Comparison of ENCODE assay signal across 8 mouse cellular contexts in the genomic region with DNA sequence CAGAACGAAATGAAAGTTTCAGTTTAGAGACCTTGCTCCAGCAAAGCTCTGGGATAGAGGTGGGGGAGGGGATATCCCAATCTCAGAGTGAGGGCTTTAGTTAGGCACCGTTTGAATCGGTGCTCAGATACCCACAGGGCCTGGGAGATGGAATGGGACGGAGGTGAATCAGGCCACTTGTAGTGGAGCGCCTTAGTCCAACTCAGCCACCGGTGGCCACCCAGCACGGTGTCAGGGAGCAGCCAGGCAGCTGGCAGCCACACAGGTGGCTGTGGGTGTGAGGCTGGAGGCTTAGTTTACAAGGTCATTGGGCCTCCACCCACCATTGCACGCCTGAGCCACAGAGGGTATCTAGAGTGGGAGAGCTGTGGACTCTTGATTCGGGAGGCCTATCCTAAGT. TPM values are rescaled to one million over a fixed set of nuclear protein-coding genes. Genes with fewer than 3 reads are reported as not detected.
DNase-seq lines count a peak whose midpoint lies in the region; ATAC-seq and TF ChIP-seq lines count a peak whose summit lies in the region.

No protein-coding gene starts in this region.

- no peak for DNase-seq in heart, adult 9 months (ENCODE audit: low spot score in 2 of 2)
- no peak for DNase-seq in frontal cortex, postnatal 25 days (ENCODE audit: low spot score in 2 of 2)
- no peak for DNase-seq in right cerebral cortex, postnatal 14 days
- no peak for DNase-seq in embryo, embryonic 11 days

- no peak for TF ChIP-seq CTCF in E14TG2a.4 (conservative IDR thresholded peaks at IDR 0.05; ENCODE audit: low read length)

- H3K9me3 ChIP-seq in heart, embryonic 14.5 days (ENCODE audit: control insufficient read depth, low read length): no peaks in the 10 kb centered on the region
- no peaks in the 10 kb centered on the region for H3K9me3 ChIP-seq in E14TG2a.4 (ENCODE audit: low read length)
- H3K9me3 ChIP-seq in embryonic facial prominence, embryonic 12.5 days: no peaks in the 10 kb centered on the region
- no peaks in the 10 kb centered on the region for H3K9me3 ChIP-seq in liver, embryonic 12.5 days (replicated peaks)

- H3K4me1 ChIP-seq in heart, embryonic 14.5 days (ENCODE audit: control insufficient read depth in 2 of 2, insufficient read depth in 2 of 2, low read length in 2 of 2): peaks cover 47 to 53% of the 10 kb centered on the region in 2 experiments
- H3K4me1 ChIP-seq in E14TG2a.4 (replicated peaks; ENCODE audit: low read depth, low read length): peaks cover 74% of the 10 kb centered on the region
- H3K4me1 ChIP-seq in embryonic facial prominence, embryonic 12.5 days: peaks cover 31% of the 10 kb centered on the region; the same call in 1 of the 2 replicates
- H3K4me1 ChIP-seq in liver, embryonic 12.5 days: peaks cover 93% of the 10 kb centered on the region

- no peaks in the 10 kb centered on the region for H3K27me3 ChIP-seq in heart, embryonic 14.5 days (ENCODE audit: control insufficient read depth, insufficient read depth, low read length)
- 0 out of 2 replicates have a peak, but pooled peaks cover 3% of the 10 kb centered on the region for H3K27me3 ChIP-seq in E14TG2a.4 (ENCODE audit: insufficient read depth, low read length)
- no peaks in the 10 kb centered on the region for H3K27me3 ChIP-seq in embryonic facial prominence, embryonic 12.5 days
- no peaks in the 10 kb centered on the region for H3K27me3 ChIP-seq in liver, embryonic 12.5 days (replicated peaks)

- H3K9ac ChIP-seq in heart, embryonic 14.5 days (ENCODE audit: low read length): peak overlapping the region; percentile 82
- H3K9ac ChIP-seq in embryonic facial prominence, embryonic 12.5 days: no peak overlapping the region
- peak overlapping the region; percentile 90 for H3K9ac ChIP-seq in liver, embryonic 12.5 days

- H3K4me3 ChIP-seq in heart, embryonic 14.5 days (ENCODE audit: control insufficient read depth in 1 of 2, insufficient read depth in 1 of 2, low read depth in 1 of 2, low read length in 2 of 2): peak overlapping the region; percentile 65 to 95
- peak overlapping the region; percentile 95 for H3K4me3 ChIP-seq in E14TG2a.4 (replicated peaks; ENCODE audit: low read length)
- H3K4me3 ChIP-seq in embryonic facial prominence, embryonic 12.5 days: no peak overlapping the region
- peak overlapping the region; percentile 82 for H3K4me3 ChIP-seq in liver, embryonic 12.5 days

- peak overlapping the region; percentile 91 to 95 for H3K27ac ChIP-seq in heart, embryonic 14.5 days (replicated peaks in 1 of 2; ENCODE audit: control insufficient read depth in 1 of 2, insufficient read depth in 1 of 2, low read depth in 2 of 2, low read length in 2 of 2)
- no peak overlapping the region for H3K27ac ChIP-seq in embryonic facial prominence, embryonic 12.5 days
- H3K27ac ChIP-seq in liver, embryonic 12.5 days: peak overlapping the region; percentile 99

- H3K4me2 ChIP-seq in heart, embryonic 14.5 days (ENCODE audit: low read length): peak overlapping the region; percentile 73
- H3K4me2 ChIP-seq in embryonic facial prominence, embryonic 12.5 days (replicated peaks): peak overlapping the region; percentile 93
- H3K4me2 ChIP-seq in liver, embryonic 12.5 days: peak overlapping the region; percentile 97

- H3K36me3 ChIP-seq in heart, embryonic 14.5 days (ENCODE audit: control insufficient read depth, insufficient read depth, low read length): no peaks in the 10 kb centered on the region
- no peaks in the 10 kb centered on the region for H3K36me3 ChIP-seq in E14TG2a.4 (ENCODE audit: insufficient read depth, low read length)
- no peaks in the 10 kb centered on the region for H3K36me3 ChIP-seq in embryonic facial prominence, embryonic 12.5 days
- peaks cover 20% of the 10 kb centered on the region for H3K36me3 ChIP-seq in liver, embryonic 12.5 days

- WGBS in heart, embryonic 14.5 days: 22% methylated on average over 9 of the region's 9 CpGs
- WGBS in embryonic facial prominence, embryonic 12.5 days: 33% methylated on average over 9 of the region's 9 CpGs
- 50% methylated on average over 9 of the region's 9 CpGs for WGBS in liver, embryonic 12.5 days (ENCODE audit: insufficient replicate concordance)

- 0 out of 2 replicates have a peak, but pooled peaks have one; percentile 0 for ATAC-seq in heart, embryonic 14.5 days (ENCODE audit: insufficient number of reproducible peaks, insufficient read depth, low FRiP score, low read depth)
- no peak for ATAC-seq in embryonic facial prominence, embryonic 12.5 days (ENCODE audit: insufficient number of reproducible peaks, insufficient read depth, low FRiP score, low TSS enrichment)
- no peak for ATAC-seq in liver, embryonic 12.5 days

RNA-seq across cellular contexts. Expression of gene Hk1, which starts 41.5 kb away (rescaled TPM):
- 112 and 132 TPM in 2 replicates for polyA plus RNA-seq in heart, embryonic 14.5 days (2014; fragmentation: Nextera tagmentation; extraction: Ambion mirVana)
- polyA plus RNA-seq in embryonic facial prominence, embryonic 12.5 days (2016; fragmentation: Nextera tagmentation; extraction: Ambion mirVana): 38.2 and 40.4 TPM in 2 replicates
- polyA plus RNA-seq in liver, embryonic 12.5 days (2016; fragmentation: Nextera tagmentation; extraction: Ambion mirVana): 130 and 131 TPM in 2 replicates
